In the genomic region with DNA sequence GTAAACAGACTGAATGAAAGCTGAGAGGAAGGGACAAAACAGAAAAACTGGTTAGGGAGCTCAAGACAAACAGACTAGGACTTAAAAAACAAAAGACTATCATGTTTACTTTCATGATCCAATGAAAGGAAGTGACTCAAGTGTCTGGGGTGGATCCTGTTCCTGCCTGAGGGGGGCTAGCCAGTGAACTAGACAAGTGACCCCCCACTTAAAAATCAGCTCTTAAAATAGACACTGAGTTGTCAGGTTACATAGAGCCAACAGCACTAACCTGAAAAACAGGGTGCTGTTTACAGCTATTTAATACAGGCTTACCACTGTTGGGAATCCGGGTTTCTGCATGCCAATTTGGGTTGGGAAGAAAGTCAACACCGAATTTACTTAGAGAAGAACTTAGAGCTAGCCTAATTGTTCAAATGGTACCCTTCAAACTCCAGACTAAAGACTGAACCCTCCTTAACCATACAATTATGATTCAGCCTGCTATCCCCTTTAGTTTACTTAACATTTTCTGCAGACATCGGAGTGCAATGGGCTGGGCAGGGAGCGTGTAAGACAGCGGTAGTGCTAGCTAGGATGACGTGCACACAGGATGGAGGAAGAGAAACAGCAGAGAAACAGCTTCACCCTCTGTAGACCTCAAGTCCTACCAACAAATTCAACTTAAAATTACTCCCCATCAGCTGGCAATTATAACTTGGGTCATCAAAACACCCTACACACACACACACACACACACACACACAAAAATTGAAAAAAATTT, we compare ENCODE assay signal across 10 mouse cellular contexts. TPM values are rescaled to one million over a fixed set of nuclear protein-coding genes. Genes with fewer than 3 reads are reported as not detected.
DNase-seq lines count a peak whose midpoint lies in the region; ATAC-seq and TF ChIP-seq lines count a peak whose summit lies in the region.
"Had no signal": no experiment of that assay in that cellular context is flagged by ENCODE, and none has a peak within 500 bp of the region (broad histone marks: within the 10 kb centered on the region; RNA-seq: fewer than 3 reads in every experiment).

No protein-coding gene starts in this region.

- peaks cover 35% of the 10 kb centered on the region for H3K36me3 ChIP-seq in heart, adult 2 months (ENCODE audit: control insufficient read depth, insufficient read depth, low read length)
- 0 out of 2 replicates have a peak, but pooled peaks cover 6% of the 10 kb centered on the region for H3K36me3 ChIP-seq in limb, embryonic 15.5 days
- 0 out of 2 replicates have a peak, but pooled peaks cover 6% of the 10 kb centered on the region for H3K36me3 ChIP-seq in stomach, embryonic 15.5 days

- TF ChIP-seq POLR2A in heart, adult 2 months (IDR thresholded peaks at IDR 0.05; ENCODE audit: insufficient read depth, low read depth, low read length) = no peak

- H3K4me2 ChIP-seq in limb, embryonic 15.5 days = peak overlapping the region; percentile 67; the same call in 1 of the 2 replicates
- peak overlapping the region; percentile 69 for H3K4me2 ChIP-seq in stomach, embryonic 15.5 days

- DNase-seq in heart, adult 2 months = no peak
- DNase-seq in heart, postnatal 10 days = no peak
- DNase-seq in spleen, postnatal 36 days (ENCODE audit: low spot score in 2 of 2) = peak; percentile 33
- DNase-seq in spleen, adult 12 weeks (ENCODE audit: low spot score) = no peak
- DNase-seq in embryo, embryonic 9.5 days (ENCODE audit: extremely low spot score) = no peak
- DNase-seq: cerebellum, adult 8-10 months had no signal

- H3K4me1 ChIP-seq in heart, adult 2 months (ENCODE audit: control insufficient read depth, insufficient read depth, low read length) = peaks cover 13% of the 10 kb centered on the region
- peaks cover 16% of the 10 kb centered on the region for H3K4me1 ChIP-seq in limb, embryonic 15.5 days
- H3K4me1 ChIP-seq in stomach, embryonic 15.5 days = peaks cover 33% of the 10 kb centered on the region

- H3K9me3 ChIP-seq in limb, embryonic 15.5 days = no peaks in the 10 kb centered on the region
- H3K9me3 ChIP-seq in stomach, embryonic 15.5 days = no peaks in the 10 kb centered on the region

- intact Hi-C loops in heart, adult 2 months (cut with DNase I) = loop anchor here (5.0 kb wide), 1 partner anchor 104 kb away; a partner anchor contains a TSS
- intact Hi-C loops in heart, postnatal 10 days (cut with DNase I) = no loop called here

- WGBS in heart, adult 2 months = 8% methylated on average over 6 of the region's 6 CpGs
- WGBS in limb, embryonic 15.5 days = 72% methylated on average over 6 of the region's 6 CpGs
- WGBS in stomach, embryonic 15.5 days = 47% methylated on average over 6 of the region's 6 CpGs

- H3K9ac ChIP-seq in heart, adult 2 months (ENCODE audit: low read depth, low read length) = no peak overlapping the region
- H3K9ac ChIP-seq in limb, embryonic 15.5 days = 0 out of 2 replicates have a peak overlapping the region, but pooled peaks have one; percentile 7
- no peak overlapping the region for H3K9ac ChIP-seq in stomach, embryonic 15.5 days

- peaks cover 9% of the 10 kb centered on the region for H3K79me2 ChIP-seq in heart, adult 2 months (replicated peaks; ENCODE audit: control insufficient read depth, insufficient read depth, low read length)

- no peak for TF ChIP-seq CTCF in heart, adult 2 months (IDR thresholded peaks at IDR 0.05)

- H3K27me3 ChIP-seq in heart, adult 2 months (ENCODE audit: control insufficient read depth, insufficient read depth, low read length) = no peaks in the 10 kb centered on the region
- no peaks in the 10 kb centered on the region for H3K27me3 ChIP-seq in limb, embryonic 15.5 days
- no peaks in the 10 kb centered on the region for H3K27me3 ChIP-seq in stomach, embryonic 15.5 days (replicated peaks)

- ATAC-seq in limb, embryonic 15.5 days (ENCODE audit: insufficient number of reproducible peaks, low FRiP score, low TSS enrichment, low read depth) = no peak
- ATAC-seq in stomach, embryonic 15.5 days (ENCODE audit: insufficient read depth, low FRiP score, low read depth) = no peak
- ATAC-seq in frontal cortex, adult (ENCODE audit: low TSS enrichment) = no peak

- H3K27ac ChIP-seq in heart, adult 2 months = peak overlapping the region; percentile 92
- no peak overlapping the region; the same call in 1 of the 2 replicates for H3K27ac ChIP-seq in limb, embryonic 15.5 days
- H3K27ac ChIP-seq in stomach, embryonic 15.5 days = peak overlapping the region; percentile 40

- H3K4me3 ChIP-seq in heart, adult 2 months = peak overlapping the region; percentile 7; the same call in 1 of the 2 replicates
- no peak overlapping the region for H3K4me3 ChIP-seq in limb, embryonic 15.5 days
- H3K4me3 ChIP-seq in stomach, embryonic 15.5 days (replicated peaks) = peak overlapping the region; percentile 82

- no peak for TF ChIP-seq EP300 in heart, adult 2 months (IDR thresholded peaks at IDR 0.05; ENCODE audit: insufficient read depth, low read depth, low read length)

RNA-seq across cellular contexts. Expression of a gene that starts 2.3 kb away (rescaled TPM):
- 10 to 100 TPM; 28.6 to 29.4 TPM for total RNA-seq in heart, adult 2 months (2021)
- 8.7 and 14.2 TPM in 2 replicates for polyA plus RNA-seq in heart, adult 2 months (2012; rRNA removed)
- total RNA-seq in heart, postnatal 10 days (2021) = 10 to 100 TPM; 38.5 to 41.1 TPM
- 21.4 and 22.5 TPM in 2 replicates for polyA plus RNA-seq in limb, embryonic 15.5 days (2015; fragmentation: Nextera tagmentation; extraction: Ambion mirVana)
- polyA plus RNA-seq in stomach, embryonic 15.5 days (2015; fragmentation: Nextera tagmentation; extraction: Ambion mirVana) = 23.2 and 23.3 TPM in 2 replicates

RNA-seq across cellular contexts. Expression of a gene that starts 25.5 kb away (rescaled TPM):
- under 1 TPM; 0.23 to 0.32 TPM for total RNA-seq in heart, adult 2 months (2021)
- polyA plus RNA-seq in heart, adult 2 months (2012; rRNA removed) = 0.57 and 1.1 TPM in 2 replicates
- total RNA-seq in heart, postnatal 10 days (2021) = under 1 TPM; 0.48 to 0.79 TPM
- polyA plus RNA-seq in limb, embryonic 15.5 days (2015; fragmentation: Nextera tagmentation; extraction: Ambion mirVana) = 0.41 TPM in 1 of 2 replicates, not detected in the other
- 7.0 and 10.0 TPM in 2 replicates for polyA plus RNA-seq in stomach, embryonic 15.5 days (2015; fragmentation: Nextera tagmentation; extraction: Ambion mirVana)
- total RNA-seq: layer of hippocampus, adult 8-10 months had no signal

RNA-seq across cellular contexts. Expression of a gene that starts 35.5 kb away (rescaled TPM):
- total RNA-seq in heart, adult 2 months (2021) = not detected
- 4.6 and 8.8 TPM in 2 replicates for polyA plus RNA-seq in heart, adult 2 months (2012; rRNA removed)
- 1 to 10 TPM in 1 of 2 experiments, under 1 TPM in 1; 0.19 to 3.1 TPM for total RNA-seq in heart, postnatal 10 days (2021)
- 0.45 TPM in 1 of 2 replicates, not detected in the other for polyA plus RNA-seq in limb, embryonic 15.5 days (2015; fragmentation: Nextera tagmentation; extraction: Ambion mirVana)
- polyA plus RNA-seq in stomach, embryonic 15.5 days (2015; fragmentation: Nextera tagmentation; extraction: Ambion mirVana) = 1.0 TPM in 1 of 2 replicates, not detected in the other

RNA-seq across cellular contexts. Expression of a gene that starts 56.2 kb away (rescaled TPM):
- total RNA-seq in heart, adult 2 months (2021) = 100 to 1,000 TPM in 1 of 2 experiments, 10 to 100 TPM in 1; 95.2 to 126 TPM
- polyA plus RNA-seq in heart, adult 2 months (2012; rRNA removed) = 111 and 144 TPM in 2 replicates
- 10 to 100 TPM; 81.0 to 83.1 TPM for total RNA-seq in heart, postnatal 10 days (2021)
- polyA plus RNA-seq in limb, embryonic 15.5 days (2015; fragmentation: Nextera tagmentation; extraction: Ambion mirVana) = 5.8 and 6.5 TPM in 2 replicates
- 6.2 and 6.9 TPM in 2 replicates for polyA plus RNA-seq in stomach, embryonic 15.5 days (2015; fragmentation: Nextera tagmentation; extraction: Ambion mirVana)

Comparison
In these comparisons a context has a peak if more than half of its experiments do, and no peak if none do; other contexts are left out.
1. DNase-seq: peak in spleen, postnatal 36 days (2 of 2); none in heart, adult 2 months (0 of 2), heart, postnatal 10 days (0 of 2), spleen, adult 12 weeks (single experiment) and embryo, embryonic 9.5 days (single experiment).